Mouse (Mus musculus) adrenal gland, adult 8-10 months (tissue): ENCODE measurements around the gene Kif2a. TPM values are rescaled to one million over a fixed set of nuclear protein-coding genes. Genes with fewer than 3 reads are reported as not detected.
A peak's percentile ranks its signal among the peaks of the same experiment; 100 is the strongest.
"Not testable (repeated sequence)": the region's sequence is repeated elsewhere in the genome, so short reads cannot be mapped to it uniquely, and the experiment has no call there.

ENCODE experiments used
- DNase-seq: peaks from one replicate; pipeline ENCODE4 v3.0.0; 2022
- total RNA-seq, 4 experiments: library from RNA; stranded (reverse); gene quantifications; 2 replicates each; pipeline ENCODE4 v1.2.4; 2022

Gene Kif2a
- total RNA-seq, 4 experiments from 2014 or later: 35.1 to 62.0 (median 52.1) TPM

- DNase-seq: no peak
These were observed 2.5 kb downstream of the Kif2a start for GRCm38 (mm10) chr13:107019443-107019842.

- no peak for DNase-seq
These were observed 8.0 kb downstream of the Kif2a start for GRCm38 (mm10) chr13:107013926-107014325.

- DNase-seq: no peak
These were observed 10.3 kb downstream of the Kif2a start for GRCm38 (mm10) chr13:107011618-107012017.

GRCm38 (mm10) chr13:107008174-107008573 lies 13.8 kb downstream of the Kif2a start:
- DNase-seq: no peak

- no peak for DNase-seq
These were observed 18.7 kb downstream of the Kif2a start for GRCm38 (mm10) chr13:107003211-107003610.

GRCm38 (mm10) chr13:106998671-106999070 lies 23.3 kb downstream of the Kif2a start:
- no peak for DNase-seq

GRCm38 (mm10) chr13:106998026-106998425 lies 23.9 kb downstream of the Kif2a start:
- no peak for DNase-seq

- not testable (repeated sequence) for DNase-seq
These were observed 24.4 kb downstream of the Kif2a start for GRCm38 (mm10) chr13:106997557-106997956.

- DNase-seq: no peak
These were observed 25.0 kb downstream of the Kif2a start for GRCm38 (mm10) chr13:106996891-106997290.

GRCm38 (mm10) chr13:106961496-106961895 lies 60.4 kb downstream of the Kif2a start:
- DNase-seq: no peak

- DNase-seq: no peak
These were observed 61.4 kb downstream of the Kif2a start for GRCm38 (mm10) chr13:106960557-106960956.

- DNase-seq: no peak
These were observed 63.6 kb downstream of the Kif2a start for GRCm38 (mm10) chr13:106958286-106958685.

GRCm38 (mm10) chr13:106957554-106957953 lies 64.4 kb downstream of the Kif2a start:
- no peak for DNase-seq

GRCm38 (mm10) chr13:106954880-106955279 lies 67.0 kb downstream of the Kif2a start:
- no peak for DNase-seq

GRCm38 (mm10) chr13:106947583-106947982 lies 74.3 kb downstream of the Kif2a start:
- no peak for DNase-seq

- peak; percentile 95 for DNase-seq
These were observed 75.1 kb downstream of the Kif2a start, which contains the start of gene Dimt1 for GRCm38 (mm10) chr13:106946594-106947540. Gene Dimt1 (plus strand): TSS chr13:106947127.

- no peak for DNase-seq
These were observed 76.4 kb downstream of the Kif2a start for GRCm38 (mm10) chr13:106945518-106945917.

- no peak for DNase-seq
These were observed 79.2 kb downstream of the Kif2a start for GRCm38 (mm10) chr13:106942721-106943120.

- no peak for DNase-seq
These were observed 80.5 kb downstream of the Kif2a start for GRCm38 (mm10) chr13:106941211-106941976.

GRCm38 (mm10) chr13:106937138-106937472 lies 84.8 kb downstream of the Kif2a start:
- no peak for DNase-seq

GRCm38 (mm10) chr13:106936256-106937137 lies 85.4 kb downstream of the Kif2a start, which contains the start of gene Ipo11:
Gene Ipo11 (minus strand): TSS chr13:106936958.
- DNase-seq: peak; percentile 83

- DNase-seq: no peak
These were observed 86.1 kb downstream of the Kif2a start for GRCm38 (mm10) chr13:106935871-106936255.
